Mouse (Mus musculus): Measurements from ENCODE around the gene Nfya. TPM values are rescaled to one million over a fixed set of nuclear protein-coding genes. Genes with fewer than 3 reads are reported as not detected.

Gene Nfya
- polyA plus RNA-seq, 1 experiment from 2014 or later: 18.4 TPM

DNA sequence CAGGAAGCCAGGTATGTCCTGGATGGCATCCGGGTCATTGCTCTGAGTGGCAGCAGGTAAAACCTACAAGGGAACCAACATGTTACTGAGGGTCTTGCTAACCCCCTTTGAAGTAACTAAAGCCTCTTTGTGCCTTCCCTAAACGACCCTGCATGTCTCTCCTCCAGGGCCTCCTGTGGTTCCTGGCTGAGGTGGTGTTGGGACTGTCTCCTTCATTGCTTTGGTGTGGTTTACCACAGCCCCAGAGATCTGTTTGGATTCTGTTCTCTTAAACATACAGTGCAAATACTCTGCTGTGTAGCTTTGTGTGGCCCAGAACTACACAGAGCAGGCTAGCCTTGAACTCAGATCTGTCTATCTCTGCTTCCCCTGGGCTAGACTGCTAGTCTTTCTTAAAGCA lies 9.9 kb upstream of the Nfya start:
- H3K4me1 ChIP-seq (ENCODE audit: control insufficient read depth, insufficient read depth, low read length): no peaks in the 10 kb centered on the region
- H3K27me3 ChIP-seq (ENCODE audit: control insufficient read depth, insufficient read depth, low read length): no peaks in the 10 kb centered on the region
- H3K27ac ChIP-seq (ENCODE audit: low read depth, low read length): no peak overlapping the region
- ATAC-seq (ENCODE audit: low FRiP score) (no peak), DNase-seq (ENCODE audit: low spot score, missing footprints) (peak; percentile 75)
- 77% methylated on average over 2 of the region's 2 CpGs for WGBS
- no peak overlapping the region for H3K4me2 ChIP-seq
- H3K36me3 ChIP-seq (ENCODE audit: control insufficient read depth, insufficient read depth, low read length): peaks cover 4% of the 10 kb centered on the region; the same call in 1 of the 2 replicates
- no peak overlapping the region for H3K4me3 ChIP-seq (ENCODE audit: low read depth, low read length)
- H3K9me3 ChIP-seq (ENCODE audit: control insufficient read depth, low read length): no peaks in the 10 kb centered on the region
- no peak overlapping the region for H3K9ac ChIP-seq (ENCODE audit: low read length)

- no peak overlapping the region for H3K9ac ChIP-seq (ENCODE audit: low read length)
- WGBS: 90% methylated on average over 1 of the region's 1 CpGs
- H3K27ac ChIP-seq (ENCODE audit: low read depth, low read length): no peak overlapping the region
- H3K27me3 ChIP-seq (ENCODE audit: control insufficient read depth, insufficient read depth, low read length): no peaks in the 10 kb centered on the region
- DNase-seq (ENCODE audit: low spot score, missing footprints) (peak; percentile 73), ATAC-seq (ENCODE audit: low FRiP score) (no peak)
- H3K4me3 ChIP-seq (ENCODE audit: low read depth, low read length): no peak overlapping the region
- no peaks in the 10 kb centered on the region for H3K9me3 ChIP-seq (ENCODE audit: control insufficient read depth, low read length)
- H3K36me3 ChIP-seq (ENCODE audit: control insufficient read depth, insufficient read depth, low read length): peaks cover 4% of the 10 kb centered on the region; the same call in 1 of the 2 replicates
- no peaks in the 10 kb centered on the region for H3K4me1 ChIP-seq (ENCODE audit: control insufficient read depth, insufficient read depth, low read length)
- no peak overlapping the region for H3K4me2 ChIP-seq
Observed at GRCm38 (mm10) chr17:48418781-48419180, 9.1 kb upstream of the Nfya start.

DNA sequence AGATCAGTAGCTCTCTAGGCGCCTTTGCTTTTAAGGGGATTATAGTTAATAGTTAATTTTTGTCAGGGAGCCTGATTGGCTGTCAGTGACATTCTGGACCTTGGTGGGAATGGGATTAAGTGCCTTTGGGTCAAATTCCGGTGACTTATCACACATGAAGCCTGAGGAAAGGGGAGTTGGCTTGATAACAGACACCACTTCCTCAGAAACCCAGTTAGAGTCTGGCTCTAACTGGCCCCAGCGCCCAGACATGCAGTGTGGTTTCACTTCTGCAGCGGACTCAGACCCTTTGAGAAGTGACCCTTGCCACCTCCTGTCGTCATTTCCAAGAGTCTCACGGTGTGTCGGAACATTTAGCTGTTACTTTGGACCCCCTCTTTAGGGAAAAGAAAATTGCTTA lies 8.5 kb upstream of the Nfya start:
- H3K4me2 ChIP-seq: no peak overlapping the region
- H3K9me3 ChIP-seq (ENCODE audit: control insufficient read depth, low read length): no peaks in the 10 kb centered on the region
- H3K27ac ChIP-seq (ENCODE audit: low read depth, low read length): no peak overlapping the region
- no peaks in the 10 kb centered on the region for H3K27me3 ChIP-seq (ENCODE audit: control insufficient read depth, insufficient read depth, low read length)
- peak; percentile 33 for DNase-seq (ENCODE audit: low spot score, missing footprints)
- H3K4me1 ChIP-seq (ENCODE audit: control insufficient read depth, insufficient read depth, low read length): no peaks in the 10 kb centered on the region
- peaks cover 4% of the 10 kb centered on the region; the same call in 1 of the 2 replicates for H3K36me3 ChIP-seq (ENCODE audit: control insufficient read depth, insufficient read depth, low read length)
- H3K4me3 ChIP-seq (ENCODE audit: low read depth, low read length): no peak overlapping the region
- no peak for ATAC-seq (ENCODE audit: low FRiP score)
- no peak overlapping the region for H3K9ac ChIP-seq (ENCODE audit: low read length)
- WGBS: 86% methylated on average over 7 of the region's 7 CpGs

DNA sequence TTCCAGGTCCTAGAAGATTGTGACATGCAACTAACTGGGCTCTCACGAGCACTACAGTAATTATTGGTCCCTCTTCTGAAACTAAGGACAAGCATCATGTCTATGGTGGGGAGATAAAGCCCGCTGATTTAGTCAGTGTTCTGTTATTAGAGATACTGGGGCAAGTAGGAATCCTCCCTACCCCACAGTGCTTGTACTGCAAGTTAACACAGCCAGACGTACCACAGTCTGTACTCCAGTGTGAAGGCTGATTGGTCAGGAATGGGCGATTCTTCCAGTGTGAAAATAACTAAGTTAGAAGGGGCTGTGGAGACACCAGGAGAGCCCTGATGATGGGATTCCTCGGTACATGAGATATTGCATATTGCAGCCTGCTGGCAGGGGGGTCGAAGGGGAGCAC lies 7.8 kb upstream of the Nfya start:
- Histone ChIP-seq H3K36me3 (ENCODE audit: control insufficient read depth, insufficient read depth, low read length) (peaks cover 4% of the 10 kb centered on the region; the same call in 1 of the 2 replicates), H3K9ac (ENCODE audit: low read length) (no peak overlapping the region), H3K4me1 (ENCODE audit: control insufficient read depth, insufficient read depth, low read length) (no peaks in the 10 kb centered on the region), H3K27me3 (ENCODE audit: control insufficient read depth, insufficient read depth, low read length) (no peaks in the 10 kb centered on the region), H3K27ac (ENCODE audit: low read depth, low read length) (no peak overlapping the region), H3K4me3 (ENCODE audit: low read depth, low read length) (no peak overlapping the region), H3K4me2 (no peak overlapping the region), H3K9me3 (ENCODE audit: control insufficient read depth, low read length) (no peaks in the 10 kb centered on the region)
- DNase-seq (ENCODE audit: low spot score, missing footprints): peak; percentile 69
- no peak for ATAC-seq (ENCODE audit: low FRiP score)
- WGBS: 89% methylated on average over 6 of the region's 6 CpGs

DNA sequence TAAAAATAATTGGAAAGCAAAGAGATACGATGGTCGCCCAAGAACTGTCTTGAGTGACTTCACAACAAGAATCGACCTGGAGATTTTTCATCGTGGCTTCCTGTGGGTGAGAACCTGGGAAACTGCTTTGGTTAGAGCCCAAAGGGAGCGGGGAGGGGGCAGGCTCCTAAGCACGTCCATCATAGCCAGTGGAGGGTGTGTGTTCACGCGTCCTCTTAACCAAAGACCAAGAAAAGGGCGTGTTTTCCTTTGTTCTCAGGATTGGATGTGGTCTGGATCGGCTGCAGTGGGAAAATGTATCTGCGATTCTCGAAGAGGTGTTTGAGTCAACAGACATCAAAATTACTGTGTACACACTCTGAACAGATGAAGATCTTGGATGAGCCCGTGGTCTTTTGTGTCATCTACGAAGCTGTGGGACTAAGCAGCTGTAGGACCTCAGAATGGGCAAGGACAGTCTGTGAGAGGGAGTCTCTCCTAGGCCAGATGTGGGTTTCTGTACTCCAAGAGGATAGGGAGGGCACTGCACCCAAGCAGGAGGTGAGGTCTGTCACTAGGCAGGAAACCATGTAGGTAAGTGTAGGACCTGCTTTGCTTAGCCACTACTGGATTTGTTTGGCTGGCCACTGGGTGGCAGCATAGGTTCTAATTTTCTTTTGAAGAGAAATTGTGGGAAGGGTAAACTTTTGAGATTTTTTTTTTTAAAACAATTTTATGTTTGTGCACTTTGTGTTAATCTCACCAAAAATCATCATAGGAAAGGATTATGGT lies 6.9 kb upstream of the Nfya start:
- Histone ChIP-seq H3K36me3 (ENCODE audit: control insufficient read depth, insufficient read depth, low read length) (peaks cover 4% of the 10 kb centered on the region; the same call in 1 of the 2 replicates), H3K9me3 (ENCODE audit: control insufficient read depth, low read length) (no peaks in the 10 kb centered on the region), H3K27ac (ENCODE audit: low read depth, low read length) (no peak overlapping the region), H3K4me3 (ENCODE audit: low read depth, low read length) (no peak overlapping the region), H3K4me1 (ENCODE audit: control insufficient read depth, insufficient read depth, low read length) (peaks cover under 1% of the 10 kb centered on the region; the same call in 1 of the 2 replicates), H3K27me3 (ENCODE audit: control insufficient read depth, insufficient read depth, low read length) (no peaks in the 10 kb centered on the region), H3K4me2 (no peak overlapping the region), H3K9ac (ENCODE audit: low read length) (no peak overlapping the region)
- DNase-seq (ENCODE audit: low spot score, missing footprints): no peak
- WGBS: 91% methylated on average over 14 of the region's 14 CpGs
- ATAC-seq (ENCODE audit: low FRiP score): peak; percentile 69; the same call in 1 of the 2 replicates

- ATAC-seq (ENCODE audit: low FRiP score) (no peak), DNase-seq (ENCODE audit: low spot score, missing footprints) (no peak)
- Histone ChIP-seq H3K4me1 (ENCODE audit: control insufficient read depth, insufficient read depth, low read length) (peaks cover 7% of the 10 kb centered on the region; the same call in 1 of the 2 replicates), H3K27ac (ENCODE audit: low read depth, low read length) (no peak overlapping the region), H3K4me3 (ENCODE audit: low read depth, low read length) (no peak overlapping the region), H3K4me2 (no peak overlapping the region), H3K9ac (ENCODE audit: low read length) (no peak overlapping the region), H3K27me3 (ENCODE audit: control insufficient read depth, insufficient read depth, low read length) (no peaks in the 10 kb centered on the region), H3K9me3 (ENCODE audit: control insufficient read depth, low read length) (no peaks in the 10 kb centered on the region), H3K36me3 (ENCODE audit: control insufficient read depth, insufficient read depth, low read length) (peaks cover 4% of the 10 kb centered on the region; the same call in 1 of the 2 replicates)
- 91% methylated on average over 7 of the region's 7 CpGs for WGBS
Observed at GRCm38 (mm10) chr17:48416011-48416410, 6.3 kb upstream of the Nfya start.

GRCm38 (mm10) chr17:48411241-48411640 lies 1.5 kb upstream of the Nfya start:
- Histone ChIP-seq H3K27me3 (ENCODE audit: control insufficient read depth, insufficient read depth, low read length) (no peaks in the 10 kb centered on the region), H3K4me1 (ENCODE audit: control insufficient read depth, insufficient read depth, low read length) (peaks cover 21% of the 10 kb centered on the region), H3K27ac (ENCODE audit: low read depth, low read length) (no peak overlapping the region), H3K36me3 (ENCODE audit: control insufficient read depth, insufficient read depth, low read length) (peaks cover 4% of the 10 kb centered on the region; the same call in 1 of the 2 replicates), H3K9me3 (ENCODE audit: control insufficient read depth, low read length) (no peaks in the 10 kb centered on the region), H3K4me2 (peak overlapping the region; percentile 67), H3K4me3 (ENCODE audit: low read depth, low read length) (peak overlapping the region; percentile 91), H3K9ac (ENCODE audit: low read length) (peak overlapping the region; percentile 91)
- whole genome bisulfite sequencing: 67% methylated on average over 8 of the region's 8 CpGs
- ATAC-seq (ENCODE audit: low FRiP score) (no peak), DNase-seq (ENCODE audit: low spot score, missing footprints) (peak; percentile 59)

- ATAC-seq (ENCODE audit: low FRiP score) (peak; percentile 30), DNase-seq (ENCODE audit: low spot score, missing footprints) (peak; percentile 97)
- H3K4me1 ChIP-seq (ENCODE audit: control insufficient read depth, insufficient read depth, low read length): peaks cover 21% of the 10 kb centered on the region
- WGBS: 0% methylated on average over 13 of the region's 13 CpGs
- peak overlapping the region; percentile 91 for H3K4me3 ChIP-seq (ENCODE audit: low read depth, low read length)
- peak overlapping the region; percentile 67 for H3K4me2 ChIP-seq
- H3K27ac ChIP-seq (ENCODE audit: low read depth, low read length): peak overlapping the region; percentile 93
- no peaks in the 10 kb centered on the region for H3K9me3 ChIP-seq (ENCODE audit: control insufficient read depth, low read length)
- H3K27me3 ChIP-seq (ENCODE audit: control insufficient read depth, insufficient read depth, low read length): no peaks in the 10 kb centered on the region
- H3K9ac ChIP-seq (ENCODE audit: low read length): peak overlapping the region; percentile 91
- H3K36me3 ChIP-seq (ENCODE audit: control insufficient read depth, insufficient read depth, low read length): peaks cover 3% of the 10 kb centered on the region; the same call in 1 of the 2 replicates
Observed at GRCm38 (mm10) chr17:48410299-48410785, 636 bp upstream of the Nfya start.
